Mouse (Mus musculus) E14TG2a.4 (cell line): ENCODE measurements around the gene Scyl1.

Experiments
- H3K27me3 ChIP-seq: 2 replicates; pipeline ENCODE4 v1.6.1; 2014; ENCODE audit warnings: low read length, control low read depth; ENCODE audit not compliant: insufficient read depth
- H3K36me3 ChIP-seq: 2 replicates; pipeline ENCODE4 v1.6.1; 2014; ENCODE audit warnings: low read length, control low read depth; ENCODE audit not compliant: insufficient read depth
- H3K4me1 ChIP-seq: replicated peaks from 2 replicates; pipeline ENCODE4 v1.6.1; 2014; ENCODE audit warnings: low read depth, low read length, control low read depth
- H3K4me3 ChIP-seq: replicated peaks from 2 replicates; pipeline ENCODE4 v1.5.1; 2014; ENCODE audit warnings: mild to moderate bottlenecking, low read length
- H3K9me3 ChIP-seq: 2 replicates; pipeline ENCODE4 v1.6.1; 2014; ENCODE audit warnings: low read length, control low read depth
- CTCF ChIP-seq: conservative IDR thresholded peaks from 2 replicates; pipeline ENCODE4 v1.5.1; 2014; ENCODE audit warnings: low read length
- NANOG ChIP-seq: IDR thresholded peaks from 2 replicates; pipeline ENCODE4 v1.6.1; 2014; ENCODE audit warnings: borderline replicate concordance, low read length, mixed read lengths
- POU5F1 ChIP-seq: IDR thresholded peaks from 2 replicates; pipeline ENCODE4 v1.6.1; 2014; ENCODE audit warnings: low read length, borderline replicate concordance

Gene Scyl1

GRCm38 (mm10) chr19:5793116-5793515, 21.9 kb upstream of the Scyl1 start:
- Histone ChIP-seq H3K36me3 (peaks cover 36% of the 10 kb centered on the region), H3K4me3 (no peak overlapping the region), H3K27me3 (no peaks in the 10 kb centered on the region), H3K9me3 (no peaks in the 10 kb centered on the region), H3K4me1 (peaks cover 43% of the 10 kb centered on the region)
- TF ChIP-seq NANOG (no peak), POU5F1 (no peak), CTCF (peak; percentile 61)

GRCm38 (mm10) chr19:5791329-5791728, 20.1 kb upstream of the Scyl1 start:
- TF ChIP-seq POU5F1 (no peak), CTCF (peak; percentile 15)
- no peak overlapping the region for H3K4me3 ChIP-seq
- H3K4me1 ChIP-seq = peaks cover 39% of the 10 kb centered on the region
- no peaks in the 10 kb centered on the region for H3K9me3 ChIP-seq
- H3K27me3 ChIP-seq = no peaks in the 10 kb centered on the region
- peaks cover 18% of the 10 kb centered on the region for H3K36me3 ChIP-seq

- peaks cover 34% of the 10 kb centered on the region for H3K4me1 ChIP-seq
- H3K36me3 ChIP-seq = no peaks in the 10 kb centered on the region
- no peaks in the 10 kb centered on the region for H3K9me3 ChIP-seq
- H3K27me3 ChIP-seq = no peaks in the 10 kb centered on the region
- no peak for TF ChIP-seq NANOG
- TF ChIP-seq CTCF = no peak
- no peak for TF ChIP-seq POU5F1
- H3K4me3 ChIP-seq = no peak overlapping the region
Observed at GRCm38 (mm10) chr19:5789066-5789465, 17.8 kb upstream of the Scyl1 start.

- Histone ChIP-seq H3K9me3 (no peaks in the 10 kb centered on the region), H3K27me3 (no peaks in the 10 kb centered on the region), H3K4me1 (peaks cover 29% of the 10 kb centered on the region), H3K36me3 (no peaks in the 10 kb centered on the region), H3K4me3 (no peak overlapping the region)
- TF ChIP-seq NANOG (no peak), POU5F1 (no peak), CTCF (no peak)
Observed at GRCm38 (mm10) chr19:5788620-5789019, 17.4 kb upstream of the Scyl1 start.

- no peaks in the 10 kb centered on the region for H3K27me3 ChIP-seq
- H3K9me3 ChIP-seq = no peaks in the 10 kb centered on the region
- no peaks in the 10 kb centered on the region for H3K36me3 ChIP-seq
- no peak overlapping the region for H3K4me3 ChIP-seq
- peaks cover 26% of the 10 kb centered on the region for H3K4me1 ChIP-seq
- no peak for TF ChIP-seq POU5F1
- TF ChIP-seq CTCF = no peak
- TF ChIP-seq NANOG = no peak
Observed at GRCm38 (mm10) chr19:5787920-5788319, 16.7 kb upstream of the Scyl1 start.

- no peak overlapping the region for H3K4me3 ChIP-seq
- TF ChIP-seq POU5F1 (no peak), CTCF (peak; percentile 91)
- no peaks in the 10 kb centered on the region for H3K27me3 ChIP-seq
- no peaks in the 10 kb centered on the region for H3K9me3 ChIP-seq
- H3K4me1 ChIP-seq = peaks cover 27% of the 10 kb centered on the region
- H3K36me3 ChIP-seq = no peaks in the 10 kb centered on the region
Observed at GRCm38 (mm10) chr19:5787128-5787635, 16.0 kb upstream of the Scyl1 start.

- Histone ChIP-seq H3K9me3 (no peaks in the 10 kb centered on the region), H3K27me3 (no peaks in the 10 kb centered on the region), H3K4me1 (peaks cover 32% of the 10 kb centered on the region), H3K4me3 (no peak overlapping the region), H3K36me3 (no peaks in the 10 kb centered on the region)
- TF ChIP-seq POU5F1 (no peak), NANOG (no peak), CTCF (peak; percentile 84)
Observed at GRCm38 (mm10) chr19:5786441-5787114, 15.4 kb upstream of the Scyl1 start.

GRCm38 (mm10) chr19:5784958-5785577, 13.8 kb upstream of the Scyl1 start:
- Histone ChIP-seq H3K9me3 (0 out of 2 replicates have a peak, but pooled peaks cover 1% of the 10 kb centered on the region), H3K36me3 (no peaks in the 10 kb centered on the region), H3K4me1 (peaks cover 32% of the 10 kb centered on the region), H3K27me3 (no peaks in the 10 kb centered on the region), H3K4me3 (no peak overlapping the region)
- no peak for TF ChIP-seq NANOG
- TF ChIP-seq POU5F1 = no peak
- TF ChIP-seq CTCF = no peak
